Mouse (Mus musculus) spleen, adult 2 months (tissue): ENCODE data around the gene Gm21477. TPM values are rescaled to one million over a fixed set of nuclear protein-coding genes. Genes with fewer than 3 reads are reported as not detected.
"Not testable (repeated sequence)": the region's sequence is repeated elsewhere in the genome, so short reads cannot be mapped to it uniquely, and the experiment has no call there.

ENCODE experiments used
- DNase-seq, 2 experiments: peaks; one replicate each; pipeline versions ENCODE4 v3.0.0 to v3.0.0-alpha.2; 2012 to 2021; ENCODE audit warnings: low spot score in 2 of 2, low read depth in 1 of 2
- H3K27ac ChIP-seq: fragments of 200-500 bp; 2 replicates; pipeline ENCODE4 v1.5.1; 2012; ENCODE audit warnings: low read length, inconsistent platforms; ENCODE audit not compliant: insufficient read depth
- H3K27me3 ChIP-seq: fragments of 200-500 bp; 2 replicates; pipeline ENCODE4 v1.6.1; 2012; ENCODE audit warnings: mild to moderate bottlenecking, moderate library complexity, low read length, inconsistent platforms; ENCODE audit not compliant: control insufficient read depth, insufficient read depth
- H3K36me3 ChIP-seq: fragments of 200-500 bp; 2 replicates; pipeline ENCODE4 v1.6.1; 2012; ENCODE audit warnings: mild to moderate bottlenecking, low read length, inconsistent platforms; ENCODE audit not compliant: control insufficient read depth, insufficient read depth
- H3K4me1 ChIP-seq: fragments of 200-500 bp; 2 replicates; pipeline ENCODE4 v1.6.1; 2011; ENCODE audit warnings: inconsistent platforms; ENCODE audit not compliant: control insufficient read depth, insufficient read depth, insufficient read length
- H3K4me3 ChIP-seq: fragments of 200-500 bp; 2 replicates; pipeline ENCODE4 v1.5.1; 2011; ENCODE audit warnings: mild to moderate bottlenecking, inconsistent platforms; ENCODE audit not compliant: insufficient read depth, insufficient read length; ENCODE audit errors: extremely low read depth
- WGBS: fragments of 180-500 bp; shearing (Covaris S2); methylation state at CpG from one replicate; pipeline ENCODE4 v1.1.7; 2018; 5-methylcytosine and 5-hydroxymethylcytosine counted together
- polyA plus RNA-seq: library from polyadenylated mRNA; depleted of rRNA; stranded (reverse); fragments of >200 nt; gene quantifications from 2 replicates; pipeline ENCODE4 v1.2.3, GENCODE M21; 2012; rRNA removed

The Gm21477 gene
- polyA plus RNA-seq: not detected in 2 replicates

DNA sequence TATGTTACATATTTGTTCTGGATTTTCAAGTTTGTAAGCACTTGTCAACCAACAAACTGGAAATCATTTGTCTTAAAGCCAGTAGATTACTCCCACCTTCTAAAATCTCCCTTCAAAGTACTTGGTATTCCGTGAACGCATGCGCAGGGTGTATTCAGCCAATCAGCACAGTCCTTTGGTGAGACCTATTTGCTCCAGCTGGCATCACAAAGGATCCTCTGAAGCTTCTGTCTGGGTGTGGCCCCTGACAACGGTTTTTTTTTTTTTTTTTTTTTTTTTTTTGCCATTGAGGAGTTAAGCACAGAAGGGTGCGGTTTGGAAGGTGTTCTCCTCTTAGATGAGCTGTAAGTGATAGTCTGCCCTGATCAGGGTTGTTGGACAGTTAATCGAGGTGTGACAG lies at the start of gene Gm21477:
Gene Gm21477, plus strand, starts transcription at position 301 of the 400 bp plus-strand sequence.
- not testable (repeated sequence) for DNase-seq, H3K36me3 ChIP-seq, H3K4me3 ChIP-seq, H3K27ac ChIP-seq, H3K27me3 ChIP-seq, H3K4me1 ChIP-seq
- WGBS: no CpG with 5 or more reads among the region's 6 CpGs
